Mouse (Mus musculus) kidney, adult 2 months (tissue): ENCODE measurements at regions not wholly inside any gene's neighbourhood (a gene's known extent, or its start where the extent isn't known, plus 50 kb on each side); places are given as distances from the start of the nearest gene placed in this dataset.

Experiments
- CTCF ChIP-seq: fragments of 200-500 bp; conservative IDR thresholded peaks from 2 replicates; pipeline ENCODE4 v1.5.1; 2011; ENCODE audit warnings: low read depth, mild to moderate bottlenecking, control low read depth, low read length, moderate library complexity, mixed read lengths; ENCODE audit not compliant: insufficient read depth, insufficient read length
- POLR2A ChIP-seq: fragments of 200-500 bp; IDR thresholded peaks from one replicate; pipeline ENCODE4 v1.6.1; 2011; ENCODE audit warnings: low read depth, low read length, control low read depth

DNA sequence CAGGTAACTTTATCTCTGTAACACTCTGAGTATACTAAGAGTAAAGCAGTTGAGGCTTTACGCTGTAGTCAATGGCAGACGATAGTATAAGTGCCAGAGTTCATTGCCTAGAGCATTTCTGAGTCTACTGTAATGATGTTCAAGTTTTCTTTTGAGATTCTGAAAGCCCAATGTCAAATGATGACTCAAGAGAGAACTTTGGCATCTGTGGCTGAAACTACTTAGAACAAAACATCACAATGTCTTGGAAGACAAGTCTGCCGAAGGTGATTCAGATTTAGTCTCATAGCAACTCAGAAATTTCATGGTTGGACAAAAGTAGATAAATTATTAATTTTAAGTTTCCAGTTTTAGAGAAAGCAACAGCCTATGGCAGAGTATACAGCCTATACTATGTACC is 474.2 kb upstream of the A1bg start:
- TF ChIP-seq CTCF (no peak), POLR2A (no peak)
